Mouse (Mus musculus): ENCODE measurements around the gene Ubn2.

Gene Ubn2

GRCm38 (mm10) chr6:38433261-38434033 is at the start of gene Ubn2:
Gene Ubn2, plus strand, starts transcription at chr6:38433950.
- no peak for TF ChIP-seq GATA4 (IDR thresholded peaks at IDR 0.05; ENCODE audit: insufficient replicate concordance, low read length)

- no peak for TF ChIP-seq GATA4 (IDR thresholded peaks at IDR 0.05; ENCODE audit: insufficient replicate concordance, low read length)
Measured at GRCm38 (mm10) chr6:38389671-38390070, 44.1 kb upstream of the Ubn2 start.

- no peak for TF ChIP-seq GATA4 (IDR thresholded peaks at IDR 0.05; ENCODE audit: insufficient replicate concordance, low read length)
Measured at GRCm38 (mm10) chr6:38434055-38435023, 589 bp downstream of the Ubn2 start.

GRCm38 (mm10) chr6:38443842-38444241 is 10.1 kb downstream of the Ubn2 start:
- no peak for TF ChIP-seq GATA4 (IDR thresholded peaks at IDR 0.05; ENCODE audit: insufficient replicate concordance, low read length)

- no peak for TF ChIP-seq GATA4 (IDR thresholded peaks at IDR 0.05; ENCODE audit: insufficient replicate concordance, low read length)
Measured at GRCm38 (mm10) chr6:38448295-38448694, 14.5 kb downstream of the Ubn2 start.

- TF ChIP-seq GATA4 (IDR thresholded peaks at IDR 0.05; ENCODE audit: insufficient replicate concordance, low read length) = no peak
Measured at GRCm38 (mm10) chr6:38453049-38453448, 19.3 kb downstream of the Ubn2 start.

- no peak for TF ChIP-seq GATA4 (IDR thresholded peaks at IDR 0.05; ENCODE audit: insufficient replicate concordance, low read length)
Measured at GRCm38 (mm10) chr6:38458075-38458474, 24.3 kb downstream of the Ubn2 start.

GRCm38 (mm10) chr6:38469591-38469990 is 35.8 kb downstream of the Ubn2 start:
- no peak for TF ChIP-seq GATA4 (IDR thresholded peaks at IDR 0.05; ENCODE audit: insufficient replicate concordance, low read length)

- no peak for TF ChIP-seq GATA4 (IDR thresholded peaks at IDR 0.05; ENCODE audit: insufficient replicate concordance, low read length)
Measured at GRCm38 (mm10) chr6:38481694-38482371, 48.1 kb downstream of the Ubn2 start.

- no peak for TF ChIP-seq GATA4 (IDR thresholded peaks at IDR 0.05; ENCODE audit: insufficient replicate concordance, low read length)
Measured at GRCm38 (mm10) chr6:38492550-38492949, 58.8 kb downstream of the Ubn2 start.

GRCm38 (mm10) chr6:38495641-38496040 is 61.9 kb downstream of the Ubn2 start:
- TF ChIP-seq GATA4 (IDR thresholded peaks at IDR 0.05; ENCODE audit: insufficient replicate concordance, low read length) = no peak

- no peak for TF ChIP-seq GATA4 (IDR thresholded peaks at IDR 0.05; ENCODE audit: insufficient replicate concordance, low read length)
Measured at GRCm38 (mm10) chr6:38512096-38512495, 78.3 kb downstream of the Ubn2 start.

GRCm38 (mm10) chr6:38512830-38513229 is 79.1 kb downstream of the Ubn2 start:
- no peak for TF ChIP-seq GATA4 (IDR thresholded peaks at IDR 0.05; ENCODE audit: insufficient replicate concordance, low read length)

- no peak for TF ChIP-seq GATA4 (IDR thresholded peaks at IDR 0.05; ENCODE audit: insufficient replicate concordance, low read length)
Measured at GRCm38 (mm10) chr6:38515201-38515600, 81.5 kb downstream of the Ubn2 start.

GRCm38 (mm10) chr6:38523851-38524250 is 90.1 kb downstream of the Ubn2 start:
- TF ChIP-seq GATA4 (IDR thresholded peaks at IDR 0.05; ENCODE audit: insufficient replicate concordance, low read length) = no peak
